17 mouse cellular contexts compared by ENCODE assay signal in the genomic region with DNA sequence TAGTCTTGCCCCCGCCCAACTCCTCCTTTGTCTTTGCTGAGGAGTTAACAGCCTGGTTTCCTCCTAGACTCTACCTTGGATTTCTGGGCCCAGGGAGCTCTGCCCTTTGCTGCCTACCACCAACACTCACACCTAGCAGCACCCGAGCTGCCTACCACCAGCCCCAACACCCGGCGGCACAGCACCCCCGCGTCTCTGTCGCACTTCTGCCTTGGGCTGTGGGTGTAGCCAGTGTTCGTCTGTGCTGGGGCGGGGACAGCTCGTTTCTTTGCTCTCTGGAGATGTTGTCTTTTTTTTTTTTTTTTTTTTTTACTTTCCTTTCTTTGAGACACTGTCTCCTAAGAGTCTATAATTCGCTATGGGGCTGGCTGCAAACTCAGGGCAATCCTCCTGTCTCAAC. TPM values are rescaled to one million over a fixed set of nuclear protein-coding genes. Genes with fewer than 3 reads are reported as not detected.
"Had no signal": no experiment of that assay in that cellular context is flagged by ENCODE, and none has a peak within 500 bp of the region (broad histone marks: within the 10 kb centered on the region; RNA-seq: fewer than 3 reads in every experiment).

No protein-coding gene starts in this region.

- H3K9me3 ChIP-seq: kidney, embryonic 15.5 days; liver, embryonic 13.5 days; midbrain, embryonic 10.5 days; midbrain, embryonic 13.5 days; neural tube, embryonic 13.5 days; stomach, embryonic 15.5 days had no signal

- H3K4me2 ChIP-seq: kidney, embryonic 15.5 days; liver, embryonic 13.5 days; midbrain, embryonic 13.5 days; neural tube, embryonic 13.5 days; stomach, embryonic 15.5 days had no signal

- H3K36me3 ChIP-seq: kidney, embryonic 15.5 days; liver, embryonic 13.5 days; midbrain, embryonic 10.5 days; midbrain, embryonic 13.5 days; neural tube, embryonic 13.5 days; stomach, embryonic 15.5 days had no signal

- H3K9ac ChIP-seq: kidney, embryonic 15.5 days; liver, embryonic 13.5 days; midbrain, embryonic 13.5 days; neural tube, embryonic 13.5 days; stomach, embryonic 15.5 days had no signal

- H3K4me3 ChIP-seq: kidney, embryonic 15.5 days; liver, embryonic 13.5 days; megakaryocyte, embryonic 14.5 days; midbrain, embryonic 10.5 days; midbrain, embryonic 13.5 days; myocyte; neural tube, embryonic 13.5 days; stomach, embryonic 15.5 days had no signal

- H3K27me3 ChIP-seq: kidney, embryonic 15.5 days; stomach, embryonic 15.5 days had no signal

- H3K27ac ChIP-seq: kidney, embryonic 15.5 days; liver, embryonic 13.5 days; midbrain, embryonic 13.5 days; neural tube, embryonic 13.5 days; stomach, embryonic 15.5 days had no signal

- DNase-seq: kidney, adult 8-10 months; kidney, postnatal 10 days; liver, embryonic 13.5 days; lung, adult 2 months; lung, postnatal 14 days; retina, postnatal 1 day; right cerebral cortex, postnatal 4 days; thymus, adult 2 months; thymus, postnatal 14 days had no signal

- ATAC-seq: midbrain, embryonic 13.5 days; midbrain, embryonic 16.5 days had no signal

RNA-seq across cellular contexts. Expression of a gene that starts 41.9 kb away (rescaled TPM):
- polyA plus RNA-seq: myocyte had no signal
